Comparison of ENCODE assay signal across 19 mouse cellular contexts in genomic region chr3:53421656-53422055, GRCm38 (mm10).
"Had no signal": no experiment of that assay in that cellular context is flagged by ENCODE, and none has a peak within 500 bp of the region (broad histone marks: within the 10 kb centered on the region; RNA-seq: fewer than 3 reads in every experiment).

No protein-coding gene starts in this region.

- H3K36me3 ChIP-seq: midbrain, embryonic 10.5 days; midbrain, embryonic 12.5 days; neural tube, embryonic 13.5 days; neural tube, embryonic 15.5 days had no signal

- H3K9me3 ChIP-seq: midbrain, embryonic 10.5 days; midbrain, embryonic 12.5 days; neural tube, embryonic 13.5 days; neural tube, embryonic 15.5 days had no signal

- ATAC-seq: midbrain, embryonic 16.5 days had no signal

- H3K9ac ChIP-seq: lung, embryonic 14.5 days; midbrain, embryonic 12.5 days; neural tube, embryonic 13.5 days; neural tube, embryonic 15.5 days had no signal

- H3K27me3 ChIP-seq: midbrain, embryonic 12.5 days; neural tube, embryonic 13.5 days; neural tube, embryonic 15.5 days had no signal

- H3K27ac ChIP-seq: midbrain, embryonic 10.5 days; midbrain, embryonic 12.5 days; neural tube, embryonic 13.5 days; neural tube, embryonic 15.5 days had no signal

- H3K4me3 ChIP-seq: midbrain, embryonic 10.5 days; midbrain, embryonic 12.5 days; myocyte; neural tube, embryonic 13.5 days; neural tube, embryonic 15.5 days had no signal

- H3K4me2 ChIP-seq: lung, embryonic 14.5 days; midbrain, embryonic 12.5 days; neural tube, embryonic 13.5 days; neural tube, embryonic 15.5 days had no signal

- H3K4me1 ChIP-seq: midbrain, embryonic 10.5 days; midbrain, embryonic 12.5 days had no signal

- DNase-seq: lung, adult 18-20 months; lung, embryonic 14.5 days; lung, postnatal 10 days; lung, postnatal 4 days; midbrain, embryonic 14.5 days; retina, postnatal 1 day; right cerebral cortex, adult 18-20 months; right cerebral cortex, postnatal 25 days; right cerebral cortex, postnatal 4 days; spleen, adult 18-20 months; thymus, adult 18-20 months; thymus, postnatal 14 days; thymus, postnatal 36 days had no signal
